Mouse (Mus musculus) brain, embryonic 14.5 days (tissue): ENCODE data around the gene Klhdc4.

Experiments
- CTCF ChIP-seq: fragments of 200-500 bp; IDR thresholded peaks from 2 replicates; pipeline ENCODE4 v1.5.1; 2012; ENCODE audit warnings: inconsistent platforms, mild to moderate bottlenecking, moderate library complexity, borderline replicate concordance; ENCODE audit not compliant: insufficient read depth, insufficient read length; ENCODE audit errors: extremely low read depth
- POLR2A ChIP-seq: fragments of 200-500 bp; IDR thresholded peaks from 2 replicates; pipeline ENCODE4 v1.6.1; 2012; ENCODE audit warnings: mild to moderate bottlenecking, inconsistent platforms, borderline replicate concordance; ENCODE audit not compliant: poor library complexity, insufficient read depth, insufficient read length, severe bottlenecking; ENCODE audit errors: extremely low read depth

DNA sequence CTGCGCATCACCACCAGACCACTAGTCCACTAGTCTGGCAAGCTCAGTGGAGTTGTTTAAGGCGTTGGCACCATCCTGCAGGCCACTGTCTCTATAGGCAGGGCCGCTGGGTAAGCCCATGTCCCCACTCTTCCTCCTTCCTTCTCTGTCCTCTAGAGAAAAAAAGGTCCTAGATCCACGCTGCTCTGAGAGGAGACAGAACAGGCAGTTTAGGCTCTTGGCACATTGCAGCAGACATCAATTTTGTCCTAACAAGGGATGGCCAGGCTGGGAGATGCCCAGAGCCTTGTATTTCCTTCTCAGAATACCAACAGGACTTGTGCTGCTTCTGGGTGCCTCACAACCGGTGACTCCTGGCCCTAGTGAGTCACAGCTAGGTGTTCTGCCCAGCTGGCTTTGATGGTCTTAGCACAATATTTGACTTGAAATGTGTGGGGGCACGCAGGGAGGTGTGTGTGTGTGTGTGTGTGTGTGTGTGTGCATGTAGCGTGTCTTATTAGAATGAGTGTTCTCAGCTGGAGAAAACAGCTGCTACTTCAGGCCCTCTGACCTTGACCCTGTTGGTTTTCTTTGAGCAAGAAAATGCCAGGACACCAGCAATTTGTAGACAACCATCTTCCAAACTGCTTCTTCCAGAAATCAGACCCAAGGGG lies 48.6 kb upstream of the Klhdc4 start:
- no peak for TF ChIP-seq POLR2A
- TF ChIP-seq CTCF, result no peak
